Mouse (Mus musculus): Measurements from ENCODE around the gene Upk3bl. TPM values are rescaled to one million over a fixed set of nuclear protein-coding genes. Genes with fewer than 3 reads are reported as not detected.
"Not testable (repeated sequence)": the region's sequence is repeated elsewhere in the genome, so short reads cannot be mapped to it uniquely, and the experiment has no call there.

Gene Upk3bl
- polyA plus RNA-seq, 1 experiment from 2014 or later = 5.4 TPM

- no peak for ATAC-seq (ENCODE audit: insufficient number of reproducible peaks, insufficient read depth, low FRiP score, low TSS enrichment, low read depth)
- H3K4me3 ChIP-seq (replicated peaks) = no peak overlapping the region
- H3K9me3 ChIP-seq = no peaks in the 10 kb centered on the region
- 92% methylated on average over 8 of the region's 8 CpGs for WGBS
- H3K9ac ChIP-seq (replicated peaks) = no peak overlapping the region
- no peaks in the 10 kb centered on the region; the same call in 1 of the 2 replicates for H3K36me3 ChIP-seq
- H3K4me1 ChIP-seq (replicated peaks) = peaks cover 23% of the 10 kb centered on the region
- H3K27ac ChIP-seq = no peak overlapping the region
- H3K4me2 ChIP-seq = no peak overlapping the region
- peaks cover 46% of the 10 kb centered on the region for H3K27me3 ChIP-seq
These were observed 32.0 kb downstream of the Upk3bl start for GRCm38 (mm10) chr5:136086290-136086689.

- H3K9me3 ChIP-seq = no peaks in the 10 kb centered on the region
- peaks cover 18% of the 10 kb centered on the region for H3K4me1 ChIP-seq (replicated peaks)
- ATAC-seq (ENCODE audit: insufficient number of reproducible peaks, insufficient read depth, low FRiP score, low TSS enrichment, low read depth) = no peak
- H3K27me3 ChIP-seq = peaks cover 45% of the 10 kb centered on the region
- 17% methylated on average over 14 of the region's 14 CpGs for WGBS
- H3K4me2 ChIP-seq = no peak overlapping the region
- H3K27ac ChIP-seq = no peak overlapping the region
- no peaks in the 10 kb centered on the region; the same call in 1 of the 2 replicates for H3K36me3 ChIP-seq
- H3K4me3 ChIP-seq (replicated peaks) = no peak overlapping the region
- no peak overlapping the region for H3K9ac ChIP-seq (replicated peaks)
These were observed 34.7 kb downstream of the Upk3bl start for GRCm38 (mm10) chr5:136088821-136089575.

GRCm38 (mm10) chr5:136091927-136092326 lies 37.6 kb downstream of the Upk3bl start:
- ATAC-seq (ENCODE audit: insufficient number of reproducible peaks, insufficient read depth, low FRiP score, low TSS enrichment, low read depth) = no peak
- 64% methylated on average over 5 of the region's 5 CpGs for WGBS
- H3K36me3 ChIP-seq = no peaks in the 10 kb centered on the region
- H3K4me1 ChIP-seq (replicated peaks) = no peaks in the 10 kb centered on the region
- no peak overlapping the region for H3K9ac ChIP-seq (replicated peaks)
- H3K4me2 ChIP-seq = no peak overlapping the region
- H3K27me3 ChIP-seq = peaks cover 19% of the 10 kb centered on the region; the same call in 1 of the 2 replicates
- no peak overlapping the region for H3K4me3 ChIP-seq (replicated peaks)
- no peaks in the 10 kb centered on the region for H3K9me3 ChIP-seq
- H3K27ac ChIP-seq = no peak overlapping the region

- Histone ChIP-seq H3K36me3 (no peaks in the 10 kb centered on the region), H3K4me1 (replicated peaks) (no peaks in the 10 kb centered on the region), H3K9me3 (no peaks in the 10 kb centered on the region), H3K27me3 (peaks cover 5% of the 10 kb centered on the region; the same call in 1 of the 2 replicates), H3K27ac (no peak overlapping the region), H3K4me2 (no peak overlapping the region), H3K9ac (replicated peaks) (no peak overlapping the region), H3K4me3 (replicated peaks) (no peak overlapping the region)
- WGBS = 75% methylated on average over 8 of the region's 8 CpGs
- no peak for ATAC-seq (ENCODE audit: insufficient number of reproducible peaks, insufficient read depth, low FRiP score, low TSS enrichment, low read depth)
These were observed 40.1 kb downstream of the Upk3bl start for GRCm38 (mm10) chr5:136094249-136095010.

GRCm38 (mm10) chr5:136095089-136095488 lies 40.8 kb downstream of the Upk3bl start:
- no peak for ATAC-seq (ENCODE audit: insufficient number of reproducible peaks, insufficient read depth, low FRiP score, low TSS enrichment, low read depth)
- H3K27me3 ChIP-seq = peaks cover 3% of the 10 kb centered on the region; the same call in 1 of the 2 replicates
- no peaks in the 10 kb centered on the region for H3K4me1 ChIP-seq (replicated peaks)
- H3K4me3 ChIP-seq (replicated peaks) = no peak overlapping the region
- no peaks in the 10 kb centered on the region for H3K9me3 ChIP-seq
- H3K36me3 ChIP-seq = no peaks in the 10 kb centered on the region
- H3K9ac ChIP-seq (replicated peaks) = no peak overlapping the region
- no peak overlapping the region for H3K27ac ChIP-seq
- no peak overlapping the region for H3K4me2 ChIP-seq
- 71% methylated on average over 7 of the region's 7 CpGs for whole genome bisulfite sequencing

GRCm38 (mm10) chr5:136098536-136098935 lies 44.2 kb downstream of the Upk3bl start:
- Histone ChIP-seq H3K27me3 (peaks cover 29% of the 10 kb centered on the region), H3K4me2 (no peak overlapping the region), H3K4me3 (replicated peaks) (no peak overlapping the region), H3K36me3 (no peaks in the 10 kb centered on the region), H3K9me3 (no peaks in the 10 kb centered on the region), H3K4me1 (replicated peaks) (peaks cover 9% of the 10 kb centered on the region; the same call in 1 of the 2 replicates), H3K27ac (no peak overlapping the region), H3K9ac (replicated peaks) (no peak overlapping the region)
- no peak for ATAC-seq (ENCODE audit: insufficient number of reproducible peaks, insufficient read depth, low FRiP score, low TSS enrichment, low read depth)
- WGBS = 80% methylated on average over 10 of the region's 10 CpGs

GRCm38 (mm10) chr5:136102099-136102820 lies 48.0 kb downstream of the Upk3bl start:
- Histone ChIP-seq H3K36me3 (no peaks in the 10 kb centered on the region), H3K4me3 (replicated peaks) (peak overlapping the region; percentile 36), H3K9ac (replicated peaks) (peak overlapping the region; percentile 51), H3K27me3 (peaks cover 43% of the 10 kb centered on the region), H3K27ac (no peak overlapping the region), H3K4me1 (replicated peaks) (peaks cover 9% of the 10 kb centered on the region; the same call in 1 of the 2 replicates), H3K9me3 (0 out of 2 replicates have a peak, but pooled peaks cover 3% of the 10 kb centered on the region), H3K4me2 (peak overlapping the region; percentile 63)
- WGBS = 6% methylated on average over 41 of the region's 41 CpGs
- ATAC-seq (ENCODE audit: insufficient number of reproducible peaks, insufficient read depth, low FRiP score, low TSS enrichment, low read depth) = peak; percentile 48; the same call in 1 of the 2 replicates

- Histone ChIP-seq H3K36me3 (no peaks in the 10 kb centered on the region), H3K9me3 (0 out of 2 replicates have a peak, but pooled peaks cover 3% of the 10 kb centered on the region), H3K4me1 (replicated peaks) (peaks cover 9% of the 10 kb centered on the region; the same call in 1 of the 2 replicates), H3K4me3 (replicated peaks) (no peak overlapping the region), H3K27ac (no peak overlapping the region), H3K9ac (replicated peaks) (no peak overlapping the region), H3K4me2 (no peak overlapping the region), H3K27me3 (peaks cover 43% of the 10 kb centered on the region)
- no peak for ATAC-seq (ENCODE audit: insufficient number of reproducible peaks, insufficient read depth, low FRiP score, low TSS enrichment, low read depth)
- 88% methylated on average over 5 of the region's 5 CpGs for WGBS
These were observed 50.2 kb downstream of the Upk3bl start for GRCm38 (mm10) chr5:136104511-136104910.

- H3K27ac ChIP-seq = no peak overlapping the region
- H3K4me1 ChIP-seq (replicated peaks) = no peaks in the 10 kb centered on the region
- H3K27me3 ChIP-seq = peaks cover 16% of the 10 kb centered on the region
- H3K9ac ChIP-seq (replicated peaks) = no peak overlapping the region
- no peak for ATAC-seq (ENCODE audit: insufficient number of reproducible peaks, insufficient read depth, low FRiP score, low TSS enrichment, low read depth)
- H3K4me2 ChIP-seq = no peak overlapping the region
- no peak overlapping the region for H3K4me3 ChIP-seq (replicated peaks)
- 51% methylated on average over 2 of the region's 2 CpGs for WGBS
- 0 out of 2 replicates have a peak, but pooled peaks cover 3% of the 10 kb centered on the region for H3K9me3 ChIP-seq
- no peaks in the 10 kb centered on the region for H3K36me3 ChIP-seq
These were observed 54.2 kb downstream of the Upk3bl start for GRCm38 (mm10) chr5:136108486-136108885.

GRCm38 (mm10) chr5:136109042-136109441 lies 54.8 kb downstream of the Upk3bl start:
- H3K4me3 ChIP-seq (replicated peaks) = no peak overlapping the region

GRCm38 (mm10) chr5:136113546-136113945 lies 59.3 kb downstream of the Upk3bl start:
- H3K4me1 ChIP-seq (replicated peaks) = peaks cover 21% of the 10 kb centered on the region
- H3K9me3 ChIP-seq; H3K9ac ChIP-seq (replicated peaks); H3K4me2 ChIP-seq; H3K36me3 ChIP-seq; H3K4me3 ChIP-seq (replicated peaks); H3K27me3 ChIP-seq; ATAC-seq (ENCODE audit: insufficient number of reproducible peaks, insufficient read depth, low FRiP score, low TSS enrichment, low read depth); H3K27ac ChIP-seq: not testable (repeated sequence)
- WGBS = 45% methylated on average over 4 of the region's 4 CpGs

More at GRCm38 (mm10) chr5:136109042-136109441, 54.8 kb downstream of the Upk3bl start:
- H3K9ac ChIP-seq (replicated peaks) = no peak overlapping the region
- H3K9me3 ChIP-seq = 0 out of 2 replicates have a peak, but pooled peaks cover 3% of the 10 kb centered on the region
- ATAC-seq (ENCODE audit: insufficient number of reproducible peaks, insufficient read depth, low FRiP score, low TSS enrichment, low read depth) = no peak
- H3K4me2 ChIP-seq = no peak overlapping the region
- H3K36me3 ChIP-seq = no peaks in the 10 kb centered on the region
- H3K27ac ChIP-seq = no peak overlapping the region
- WGBS = 84% methylated on average over 3 of the region's 3 CpGs
- H3K27me3 ChIP-seq = peaks cover 13% of the 10 kb centered on the region
- H3K4me1 ChIP-seq (replicated peaks) = no peaks in the 10 kb centered on the region
